Mouse (Mus musculus) kidney, adult 9 months (tissue): ENCODE data around the gene Cers1.

ENCODE experiments used
- DNase-seq: peaks from one replicate; pipeline ENCODE4 v3.0.0; 2022

The Cers1 gene

DNA sequence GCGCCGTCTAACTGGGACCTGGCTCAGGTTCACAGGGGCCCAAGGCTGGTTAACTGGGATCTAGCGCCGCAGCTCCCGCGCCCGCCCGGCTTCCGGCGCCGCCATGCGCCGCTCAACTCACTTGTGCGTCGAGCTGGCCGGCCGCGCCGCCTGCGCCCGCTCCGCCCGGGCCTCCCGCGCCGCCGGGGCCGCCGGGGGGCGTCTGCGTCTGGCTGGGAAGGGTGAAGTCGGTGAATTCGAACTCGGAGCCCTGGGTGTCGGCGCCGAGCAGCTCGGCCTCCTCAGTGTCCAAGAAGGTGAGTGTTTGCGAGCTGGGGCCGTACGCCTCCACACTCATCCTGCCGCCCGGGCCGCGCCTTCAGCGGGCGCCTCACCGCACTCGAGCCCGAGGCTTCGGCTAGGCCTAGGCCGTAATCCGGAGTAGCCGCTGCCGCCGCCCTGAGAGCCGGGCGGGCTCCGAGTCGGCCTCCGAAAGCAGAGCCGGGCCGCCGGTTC, 37.1 kb downstream of the Cers1 start:
- peak; percentile 41 for DNase-seq

DNA sequence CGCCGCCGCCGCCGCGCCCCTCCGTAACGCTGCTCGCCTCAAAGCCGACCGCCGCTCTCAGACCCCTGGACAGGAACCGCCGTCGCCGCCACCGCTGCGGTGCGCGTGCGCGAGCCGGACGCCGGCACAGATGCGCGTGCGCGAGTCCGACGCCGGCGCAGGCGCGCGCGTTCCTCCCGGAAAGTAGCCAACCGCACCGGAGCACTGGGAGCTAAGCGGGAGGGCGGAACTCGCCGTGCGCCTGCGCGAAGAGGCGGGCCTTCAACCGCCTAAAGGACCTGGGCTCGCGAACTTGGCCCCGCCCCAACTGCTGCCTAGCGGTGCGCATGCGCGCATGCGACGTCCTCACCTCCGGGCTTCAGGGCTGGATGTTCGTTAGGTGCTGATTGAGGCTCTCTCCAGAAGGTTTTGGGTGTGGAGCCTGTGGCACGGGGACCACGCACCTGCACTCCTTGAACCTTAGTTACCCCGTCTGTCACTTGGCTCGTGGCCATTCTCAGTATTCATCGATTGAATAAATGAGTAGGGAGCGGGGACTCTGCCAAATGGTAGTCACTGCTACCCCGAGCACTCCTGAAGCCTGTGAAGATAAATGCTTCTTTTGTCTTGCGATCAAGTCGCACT, 37.7 kb downstream of the Cers1 start, which contains the start of gene Upf1:
Upf1 (minus strand) TSS at position 85 of the 624 bp plus-strand sequence.
- peak; percentile 99 for DNase-seq

DNA sequence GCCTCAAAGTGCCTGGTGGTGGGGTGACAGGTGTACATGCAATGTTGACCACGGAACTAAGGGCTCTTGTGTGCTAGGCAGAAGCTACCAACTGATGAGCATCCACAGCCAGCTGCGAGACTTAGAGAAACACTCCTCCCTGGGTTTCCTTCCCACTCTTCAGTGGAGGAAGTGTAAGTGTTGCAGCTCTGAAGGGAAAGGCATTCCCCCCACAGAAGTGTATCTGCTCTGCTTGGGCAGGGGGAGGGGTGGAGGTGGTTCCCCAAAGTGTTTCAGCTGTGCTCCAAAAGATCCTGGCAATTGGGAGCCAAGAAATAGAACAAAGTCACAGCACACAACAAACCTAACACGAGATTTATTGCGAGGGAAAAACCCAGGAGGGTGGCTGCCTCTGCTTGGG, 38.4 kb downstream of the Cers1 start:
- no peak for DNase-seq

DNA sequence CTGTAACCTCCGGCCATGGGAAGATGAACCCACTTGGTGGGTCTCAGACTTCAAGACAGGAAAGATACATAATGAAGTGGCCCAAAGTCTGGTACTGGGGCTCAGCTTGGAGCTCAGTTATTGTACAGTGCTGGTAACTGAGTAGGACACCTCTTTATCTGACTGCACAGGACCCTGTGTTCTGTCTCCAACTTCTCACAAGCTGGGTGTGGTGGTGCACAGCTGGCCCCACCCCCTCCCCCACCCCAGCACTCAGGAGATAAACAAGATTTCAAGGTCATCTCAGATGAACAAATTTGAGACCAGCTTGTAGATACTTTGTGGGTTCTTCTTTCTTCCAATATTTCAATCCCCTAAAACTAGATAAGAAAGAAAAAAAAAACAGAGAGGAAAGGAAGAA, 40.5 kb downstream of the Cers1 start:
- no peak for DNase-seq

DNA sequence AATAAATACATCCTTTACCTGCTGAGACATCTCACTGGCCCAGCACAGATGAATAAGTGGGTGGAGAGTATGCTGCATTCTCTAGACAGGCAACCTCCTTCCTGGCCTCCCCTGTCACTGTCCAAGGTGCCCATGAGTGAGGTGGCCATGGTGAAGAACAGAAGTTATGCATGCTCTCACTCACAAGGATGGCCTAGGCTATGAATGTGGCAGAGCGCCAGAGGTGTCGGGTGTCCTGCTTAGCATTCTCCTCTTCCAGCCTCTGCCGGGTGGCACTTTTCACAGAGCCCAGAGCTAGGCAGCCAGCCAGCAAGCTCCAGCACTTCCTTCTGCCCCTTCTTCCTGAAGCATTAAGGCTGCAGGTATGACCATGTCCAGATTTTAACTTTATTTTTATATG, 43.8 kb downstream of the Cers1 start:
- DNase-seq, result no peak

DNA sequence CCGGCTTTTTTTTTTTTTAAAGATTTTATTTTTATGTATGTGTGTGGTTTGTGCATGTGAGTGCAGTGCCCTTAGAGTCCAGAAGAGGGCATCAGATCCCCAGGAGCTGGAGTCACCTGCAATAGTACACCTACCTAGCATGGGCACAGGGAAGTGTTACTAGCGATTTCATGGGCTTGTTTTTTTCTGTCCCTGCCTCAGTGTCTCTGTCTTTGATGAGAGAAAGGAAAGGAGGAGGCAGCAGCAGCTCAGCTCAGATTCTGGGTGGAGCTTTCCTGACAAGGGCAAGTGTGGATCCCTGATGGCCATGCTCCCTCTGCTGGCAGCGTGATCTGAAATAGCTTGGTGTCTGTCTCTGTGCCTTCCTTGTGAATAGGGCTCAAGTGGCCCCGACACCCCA, 45.2 kb downstream of the Cers1 start:
- DNase-seq, result peak; percentile 44

DNA sequence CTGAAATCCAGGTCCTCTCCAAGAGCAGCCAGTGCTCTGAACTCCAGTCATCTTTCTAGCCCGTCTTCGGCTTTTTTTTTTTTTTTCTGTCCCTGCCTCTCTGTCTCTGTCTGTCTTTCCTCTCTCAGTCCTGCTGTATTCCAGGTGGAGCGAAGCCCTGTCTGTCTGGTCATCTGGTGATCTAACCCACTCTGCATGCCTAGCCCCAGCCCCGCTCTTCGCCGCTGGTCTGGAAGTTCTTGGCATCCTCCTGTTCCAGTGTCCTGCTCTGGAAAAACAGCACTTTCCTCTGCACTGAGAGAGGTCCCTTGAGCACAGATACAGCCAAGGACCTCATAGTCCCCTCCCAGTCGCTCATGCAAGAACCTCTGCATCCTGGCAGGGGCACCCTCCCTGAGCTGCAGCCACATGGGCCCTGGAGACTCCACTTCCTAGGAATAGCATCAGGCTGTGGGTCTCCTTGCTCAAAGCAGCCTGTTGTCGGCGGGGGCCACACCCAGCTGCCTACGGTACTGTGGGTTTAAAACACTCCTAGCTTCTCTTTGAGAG, 46.0 kb downstream of the Cers1 start:
- DNase-seq, result no peak

DNA sequence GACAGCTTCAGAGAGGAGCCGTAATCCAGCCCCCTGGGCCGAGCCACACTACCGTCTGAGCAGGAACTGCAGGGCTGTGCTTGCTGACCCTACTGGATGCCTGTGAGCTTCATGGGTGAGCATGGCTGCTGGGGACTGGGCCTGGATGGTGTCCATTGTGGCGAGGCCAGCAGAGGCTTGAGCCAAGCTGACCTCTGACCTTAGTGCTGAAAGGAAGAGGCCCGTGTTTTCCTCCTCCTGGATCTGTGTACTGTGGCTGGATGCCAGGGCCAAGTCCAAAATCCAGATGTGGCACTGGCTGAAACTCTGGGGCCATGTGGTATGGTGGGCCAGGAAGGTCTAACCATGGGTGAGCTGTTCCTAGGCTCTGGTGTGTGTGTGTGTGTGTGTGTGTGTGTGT, 48.5 kb downstream of the Cers1 start:
- DNase-seq, result peak; percentile 87

DNA sequence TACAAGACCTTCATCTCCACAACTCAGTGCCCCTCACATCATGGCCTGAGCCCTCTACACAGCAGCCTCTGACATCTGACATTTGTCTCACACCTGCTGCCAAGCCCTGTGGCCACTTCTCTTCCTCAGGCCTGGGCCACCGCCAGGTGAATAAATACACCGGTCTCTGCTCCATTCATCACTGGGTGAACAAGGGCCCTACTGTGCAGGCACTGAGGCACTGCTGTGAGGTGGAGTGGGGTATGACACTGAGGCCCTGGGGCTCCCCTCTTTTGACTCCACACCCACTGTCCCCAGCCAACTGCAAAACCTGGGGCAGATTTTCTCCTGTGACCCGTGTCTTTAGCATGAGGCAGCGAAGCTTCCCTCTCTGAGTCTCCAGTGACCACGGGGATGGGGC, 51.0 kb downstream of the Cers1 start:
- DNase-seq, result no peak

DNA sequence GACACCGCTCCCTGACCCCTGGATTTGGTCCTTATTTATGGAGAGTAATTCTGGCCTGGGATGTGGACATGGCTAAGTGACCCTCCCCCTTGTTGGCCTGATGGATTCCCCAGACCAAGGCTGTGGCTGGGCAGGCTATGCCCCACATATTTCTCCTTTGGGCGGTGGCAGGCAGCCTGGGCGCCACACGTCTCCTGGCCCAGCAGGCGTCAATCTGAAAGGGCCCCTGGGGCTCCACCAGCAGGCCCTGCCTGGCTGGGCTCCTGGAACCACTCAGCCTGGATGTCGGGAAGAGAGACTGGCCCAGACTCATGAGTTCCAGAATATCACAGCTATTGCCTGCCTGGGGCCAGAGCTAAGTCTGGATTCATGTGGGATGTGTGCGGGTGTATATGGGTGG, 54.9 kb downstream of the Cers1 start:
- no peak for DNase-seq

DNA sequence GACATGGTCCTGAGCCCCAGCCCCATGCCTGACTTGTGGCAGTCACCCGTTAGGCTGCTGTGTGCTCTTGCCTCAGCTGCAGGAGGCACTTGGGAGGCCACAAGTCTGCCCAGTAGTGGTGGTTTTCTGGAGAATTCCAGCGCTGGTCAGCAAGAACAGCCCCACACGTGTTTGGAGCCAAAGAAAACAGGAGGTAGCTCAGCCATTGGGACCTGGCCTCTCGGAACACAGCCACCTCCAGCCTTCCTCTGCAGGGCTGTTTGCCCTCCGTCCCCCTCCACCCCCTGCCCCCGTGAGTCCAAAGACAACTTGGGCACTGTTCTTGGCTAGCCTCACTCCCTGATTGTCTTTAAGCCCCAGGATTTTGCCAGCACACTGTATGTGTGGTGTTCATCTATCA, 56.4 kb downstream of the Cers1 start:
- peak; percentile 75 for DNase-seq

DNA sequence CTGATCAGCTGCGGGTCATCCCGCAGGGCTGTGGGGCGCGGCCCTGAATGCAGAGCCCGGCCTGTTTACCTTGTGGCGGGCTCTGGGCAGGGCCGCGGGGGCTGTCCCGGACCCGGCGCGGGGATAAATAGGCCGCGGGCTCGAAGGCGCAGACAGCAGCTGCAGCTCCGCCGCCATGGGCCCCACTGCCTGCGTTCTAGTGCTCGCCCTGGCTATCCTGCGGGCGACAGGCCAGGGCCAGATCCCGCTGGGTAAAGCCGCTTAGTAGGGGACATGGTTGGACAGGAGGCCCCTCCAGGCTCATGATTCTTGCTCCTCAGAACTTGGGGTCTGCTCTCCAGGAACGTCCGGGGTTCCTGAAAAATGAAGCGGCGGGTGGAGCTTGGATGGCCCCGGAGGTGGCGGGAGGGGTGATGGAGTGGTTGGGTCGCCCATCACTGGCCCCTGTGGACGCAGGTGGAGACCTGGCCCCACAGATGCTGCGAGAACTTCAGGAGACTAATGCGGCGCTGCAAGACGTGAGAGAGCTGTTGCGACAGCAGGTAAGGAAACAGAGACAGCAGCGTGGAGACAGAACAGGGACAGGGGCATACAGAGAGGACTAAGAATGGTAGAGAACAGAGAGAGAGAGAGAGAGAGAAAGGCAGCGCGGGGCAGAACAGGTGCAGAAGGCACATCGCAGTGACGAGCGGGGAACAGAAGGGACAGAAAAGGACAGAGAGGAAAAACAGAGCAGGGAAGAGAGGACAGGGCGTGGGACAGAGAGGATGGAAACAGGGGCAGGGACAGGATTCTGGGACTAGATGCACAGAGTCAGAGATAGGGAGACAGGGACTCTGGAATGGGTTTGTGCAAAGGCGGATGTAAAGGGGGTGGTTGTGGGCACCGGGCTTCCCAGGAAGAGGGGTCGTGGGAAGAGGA, 58.1 kb downstream of the Cers1 start, which contains the start of gene Comp:
Comp (plus strand) TSS at position 162 of the 921 bp plus-strand sequence.
- no peak for DNase-seq

DNA sequence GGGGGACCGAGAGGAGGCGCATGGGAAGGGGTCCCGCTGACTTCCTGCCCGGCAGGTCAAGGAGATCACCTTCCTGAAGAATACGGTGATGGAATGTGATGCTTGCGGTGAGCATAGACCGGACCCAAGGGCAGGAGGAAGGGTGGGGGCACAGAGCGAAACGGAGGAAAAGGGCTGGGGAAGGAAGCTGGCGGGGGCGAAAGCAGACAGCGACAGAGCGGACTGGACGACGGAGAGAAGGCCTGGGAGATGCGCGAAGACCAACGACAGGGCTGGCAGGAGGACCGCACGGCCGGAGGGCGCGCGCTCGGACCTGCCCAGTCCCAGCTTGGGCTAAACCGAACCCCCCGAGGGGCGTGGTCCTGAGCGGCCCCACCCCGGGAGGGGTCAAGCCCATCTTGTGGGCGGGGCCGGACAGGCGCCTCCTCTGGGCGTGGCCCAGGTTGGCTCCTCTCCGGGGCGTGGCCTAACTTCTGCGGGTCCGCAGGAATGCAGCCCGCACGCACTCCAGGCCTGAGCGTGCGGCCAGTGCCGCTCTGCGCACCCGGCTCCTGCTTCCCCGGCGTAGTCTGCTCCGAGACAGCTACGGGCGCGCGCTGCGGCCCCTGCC, 58.8 kb downstream of the Cers1 start:
- peak; percentile 87 for DNase-seq

DNA sequence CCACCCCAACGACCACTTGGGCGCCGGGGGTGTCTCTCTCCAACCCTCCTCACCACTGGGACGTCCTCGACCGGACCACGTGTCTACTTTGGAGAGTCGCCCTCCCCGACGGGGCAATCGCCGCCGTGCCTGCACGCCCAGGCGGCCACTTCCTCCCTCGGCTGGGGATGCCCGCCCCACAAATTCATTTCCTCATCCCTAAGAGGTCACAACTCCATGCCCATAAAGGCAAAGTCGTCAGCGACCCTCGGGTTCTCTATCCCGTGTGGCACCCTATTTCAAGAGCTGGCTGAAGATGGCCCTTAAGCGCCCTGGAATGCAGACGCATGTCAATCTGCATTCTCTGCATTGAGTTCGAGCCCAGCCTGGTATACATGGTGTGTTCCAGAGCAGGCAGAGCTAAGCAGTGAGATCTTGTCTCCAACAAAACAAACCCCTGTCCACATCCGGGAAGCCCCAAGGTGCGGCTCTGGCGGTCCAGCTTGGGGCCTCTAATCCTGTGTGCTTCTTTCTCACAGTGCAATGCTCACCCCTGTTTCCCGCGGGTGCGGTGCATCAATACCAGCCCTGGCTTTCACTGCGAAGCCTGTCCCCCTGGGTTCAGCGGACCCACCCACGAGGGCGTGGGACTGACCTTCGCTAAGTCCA, 59.8 kb downstream of the Cers1 start:
- no peak for DNase-seq

DNA sequence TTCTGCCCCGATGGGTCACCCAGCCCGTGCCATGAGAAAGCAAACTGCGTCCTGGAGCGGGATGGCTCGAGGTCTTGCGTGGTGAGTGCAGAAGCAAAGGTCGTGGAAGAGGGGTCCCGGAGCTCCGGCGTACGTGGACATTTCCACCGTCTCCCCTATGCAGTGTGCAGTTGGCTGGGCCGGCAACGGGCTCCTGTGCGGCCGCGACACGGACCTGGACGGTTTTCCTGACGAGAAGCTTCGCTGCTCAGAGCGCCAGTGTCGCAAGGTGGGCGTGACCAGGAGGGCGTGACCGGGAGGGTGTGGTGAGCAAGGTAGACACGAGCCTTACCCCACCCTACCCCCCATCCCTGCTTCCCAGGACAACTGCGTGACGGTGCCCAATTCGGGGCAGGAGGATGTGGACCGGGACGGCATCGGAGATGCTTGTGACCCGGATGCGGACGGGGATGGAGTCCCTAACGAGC, 60.7 kb downstream of the Cers1 start:
- DNase-seq, result no peak

DNA sequence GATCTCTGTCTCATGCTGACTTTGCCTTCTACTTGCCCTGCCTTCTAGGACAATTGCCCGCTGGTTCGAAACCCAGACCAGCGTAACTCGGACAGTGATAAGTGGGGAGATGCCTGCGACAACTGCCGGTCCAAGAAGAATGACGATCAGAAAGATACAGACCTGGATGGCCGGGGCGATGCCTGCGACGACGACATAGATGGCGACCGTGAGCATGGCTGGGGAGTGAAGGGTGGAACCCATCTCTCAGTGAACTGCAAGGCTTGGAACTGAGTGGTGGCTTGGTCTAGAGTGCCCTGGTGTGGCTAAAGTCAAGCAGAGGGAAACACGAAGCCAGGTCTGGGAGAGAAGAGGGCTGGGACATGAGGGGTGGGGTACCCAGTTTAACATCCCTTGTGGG, 61.5 kb downstream of the Cers1 start:
- DNase-seq, result no peak

DNA sequence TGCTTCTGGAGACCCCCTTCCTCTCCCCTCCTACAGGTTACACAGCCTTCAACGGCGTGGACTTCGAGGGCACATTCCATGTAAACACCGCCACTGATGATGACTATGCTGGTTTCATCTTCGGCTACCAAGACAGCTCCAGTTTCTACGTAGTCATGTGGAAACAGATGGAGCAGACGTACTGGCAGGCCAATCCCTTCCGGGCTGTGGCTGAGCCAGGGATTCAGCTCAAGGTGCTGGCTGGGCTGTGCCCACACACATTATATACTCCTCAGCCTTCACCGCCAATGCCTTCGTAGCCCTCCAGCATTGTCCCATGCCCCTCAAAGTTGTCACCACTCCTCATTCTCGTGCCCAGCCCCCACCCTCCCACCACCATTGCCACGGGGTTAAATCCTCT, 64.5 kb downstream of the Cers1 start:
- no peak for DNase-seq
